Mouse (Mus musculus): ENCODE measurements at regions not wholly inside any gene's neighbourhood (a gene's known extent, or its start where the extent isn't known, plus 50 kb on each side); places are given as distances from the start of the nearest gene placed in this dataset.

- no peak overlapping the region for H3K27ac ChIP-seq (ENCODE audit: insufficient read depth, low read length)
- no peak for TF ChIP-seq CTCF (IDR thresholded peaks at IDR 0.05; ENCODE audit: extremely low read depth, insufficient read depth, low read length)
- TF ChIP-seq POLR2A (IDR thresholded peaks at IDR 0.05; ENCODE audit: extremely low read depth, insufficient read depth, low read length): no peak
- no peak overlapping the region for H3K4me3 ChIP-seq (ENCODE audit: insufficient read depth, low read length)
- no peaks in the 10 kb centered on the region for H3K4me1 ChIP-seq (ENCODE audit: control insufficient read depth, insufficient read depth, low read length)
Observed at GRCm38 (mm10) chr7:83307112-83307511, 277.6 kb upstream of the Tmc3 start.

GRCm38 (mm10) chr7:83312172-83312571, 272.6 kb upstream of the Tmc3 start:
- no peak overlapping the region for H3K4me3 ChIP-seq (ENCODE audit: insufficient read depth, low read length)
- no peak for TF ChIP-seq POLR2A (IDR thresholded peaks at IDR 0.05; ENCODE audit: extremely low read depth, insufficient read depth, low read length)
- no peak for TF ChIP-seq CTCF (IDR thresholded peaks at IDR 0.05; ENCODE audit: extremely low read depth, insufficient read depth, low read length)

GRCm38 (mm10) chr7:83329809-83330412, 254.8 kb upstream of the Tmc3 start:
- no peak overlapping the region for H3K27ac ChIP-seq (ENCODE audit: insufficient read depth, low read length)
- TF ChIP-seq CTCF (IDR thresholded peaks at IDR 0.05; ENCODE audit: extremely low read depth, insufficient read depth, low read length) (no peak), POLR2A (IDR thresholded peaks at IDR 0.05; ENCODE audit: extremely low read depth, insufficient read depth, low read length) (no peak)
- H3K4me1 ChIP-seq (ENCODE audit: control insufficient read depth, insufficient read depth, low read length): no peaks in the 10 kb centered on the region
- H3K4me3 ChIP-seq (ENCODE audit: insufficient read depth, low read length): no peak overlapping the region

More at GRCm38 (mm10) chr7:83312172-83312571, 272.6 kb upstream of the Tmc3 start:
- no peaks in the 10 kb centered on the region for H3K4me1 ChIP-seq (ENCODE audit: control insufficient read depth, insufficient read depth, low read length)
- H3K27ac ChIP-seq (ENCODE audit: insufficient read depth, low read length): no peak overlapping the region

- TF ChIP-seq CTCF (IDR thresholded peaks at IDR 0.05; ENCODE audit: extremely low read depth, insufficient read depth, low read length): no peak
- TF ChIP-seq POLR2A (IDR thresholded peaks at IDR 0.05; ENCODE audit: extremely low read depth, insufficient read depth, low read length): no peak
- H3K4me1 ChIP-seq (ENCODE audit: control insufficient read depth, insufficient read depth, low read length): no peaks in the 10 kb centered on the region
- H3K4me3 ChIP-seq (ENCODE audit: insufficient read depth, low read length): no peak overlapping the region
- no peak overlapping the region for H3K27ac ChIP-seq (ENCODE audit: insufficient read depth, low read length)
Observed at GRCm38 (mm10) chr7:83347103-83347754, 237.5 kb upstream of the Tmc3 start.

GRCm38 (mm10) chr7:83369191-83369590, 215.5 kb upstream of the Tmc3 start:
- Histone ChIP-seq H3K27ac (ENCODE audit: insufficient read depth, low read length) (no peak overlapping the region), H3K4me1 (ENCODE audit: control insufficient read depth, insufficient read depth, low read length) (no peaks in the 10 kb centered on the region), H3K4me3 (ENCODE audit: insufficient read depth, low read length) (no peak overlapping the region)
- TF ChIP-seq CTCF (IDR thresholded peaks at IDR 0.05; ENCODE audit: extremely low read depth, insufficient read depth, low read length) (no peak), POLR2A (IDR thresholded peaks at IDR 0.05; ENCODE audit: extremely low read depth, insufficient read depth, low read length) (no peak)

- H3K4me1 ChIP-seq (ENCODE audit: control insufficient read depth, insufficient read depth, low read length): no peaks in the 10 kb centered on the region
- H3K27ac ChIP-seq (ENCODE audit: insufficient read depth, low read length): no peak overlapping the region
- TF ChIP-seq CTCF (IDR thresholded peaks at IDR 0.05; ENCODE audit: extremely low read depth, insufficient read depth, low read length): no peak
- no peak for TF ChIP-seq POLR2A (IDR thresholded peaks at IDR 0.05; ENCODE audit: extremely low read depth, insufficient read depth, low read length)
- H3K4me3 ChIP-seq (ENCODE audit: insufficient read depth, low read length): no peak overlapping the region
Observed at GRCm38 (mm10) chr7:83369605-83370004, 215.1 kb upstream of the Tmc3 start.

GRCm38 (mm10) chr7:83376826-83377225, 207.9 kb upstream of the Tmc3 start:
- TF ChIP-seq POLR2A (IDR thresholded peaks at IDR 0.05; ENCODE audit: extremely low read depth, insufficient read depth, low read length) (no peak), CTCF (IDR thresholded peaks at IDR 0.05; ENCODE audit: extremely low read depth, insufficient read depth, low read length) (no peak)
- H3K4me1 ChIP-seq (ENCODE audit: control insufficient read depth, insufficient read depth, low read length): peaks cover 5% of the 10 kb centered on the region
- H3K27ac ChIP-seq (ENCODE audit: insufficient read depth, low read length): no peak overlapping the region
- no peak overlapping the region for H3K4me3 ChIP-seq (ENCODE audit: insufficient read depth, low read length)

- TF ChIP-seq POLR2A (IDR thresholded peaks at IDR 0.05; ENCODE audit: extremely low read depth, insufficient read depth, low read length) (no peak), CTCF (IDR thresholded peaks at IDR 0.05; ENCODE audit: extremely low read depth, insufficient read depth, low read length) (no peak)
- no peak overlapping the region for H3K4me3 ChIP-seq (ENCODE audit: insufficient read depth, low read length)
- peaks cover 5% of the 10 kb centered on the region for H3K4me1 ChIP-seq (ENCODE audit: control insufficient read depth, insufficient read depth, low read length)
- peak overlapping the region; percentile 93 for H3K27ac ChIP-seq (ENCODE audit: insufficient read depth, low read length)
Observed at GRCm38 (mm10) chr7:83381381-83382181, 203.1 kb upstream of the Tmc3 start.

GRCm38 (mm10) chr7:83382803-83383363, 201.8 kb upstream of the Tmc3 start:
- Histone ChIP-seq H3K27ac (ENCODE audit: insufficient read depth, low read length) (no peak overlapping the region), H3K4me3 (ENCODE audit: insufficient read depth, low read length) (no peak overlapping the region), H3K4me1 (ENCODE audit: control insufficient read depth, insufficient read depth, low read length) (peaks cover 5% of the 10 kb centered on the region)
- no peak for TF ChIP-seq CTCF (IDR thresholded peaks at IDR 0.05; ENCODE audit: extremely low read depth, insufficient read depth, low read length)
- no peak for TF ChIP-seq POLR2A (IDR thresholded peaks at IDR 0.05; ENCODE audit: extremely low read depth, insufficient read depth, low read length)
